Mouse (Mus musculus): ENCODE data around the gene Fbxl20. TPM values are rescaled to one million over a fixed set of nuclear protein-coding genes. Genes with fewer than 3 reads are reported as not detected.
A peak's percentile ranks its signal among the peaks of the same experiment; 100 is the strongest.

Fbxl20 gene
- polyA plus RNA-seq, 1 experiment from 2014 or later: 14.9 TPM

DNA sequence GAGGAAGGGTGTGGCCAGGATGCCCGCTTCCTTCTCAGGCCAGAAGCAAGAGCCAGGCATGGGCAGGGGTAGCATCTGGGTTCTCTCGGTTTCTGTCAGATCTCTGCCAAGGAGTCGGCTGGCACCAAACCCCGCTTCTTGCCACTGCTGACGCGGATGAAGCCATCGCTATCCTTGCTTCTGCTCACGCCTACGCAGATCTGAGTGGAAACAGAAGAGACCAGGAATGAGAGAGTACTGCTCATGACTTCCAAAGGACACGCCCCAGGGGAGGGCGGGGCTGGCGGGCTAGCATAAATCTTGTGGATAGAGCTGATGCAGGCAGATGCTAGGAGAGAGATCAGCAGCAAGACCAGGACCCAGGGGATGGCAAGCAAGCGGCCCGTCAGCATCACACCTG is 112.3 kb downstream of the Fbxl20 start:
- H3K9me3 ChIP-seq (ENCODE audit: control insufficient read depth, low read length): no peaks in the 10 kb centered on the region
- no peak overlapping the region for H3K4me2 ChIP-seq (ENCODE audit: low read length)
- peaks cover 5 to 13% of the 10 kb centered on the region in 2 experiments; a peak in 3 of 4 replicates for H3K4me1 ChIP-seq (ENCODE audit: control insufficient read depth in 2 of 2, insufficient read depth in 2 of 2, low read length in 2 of 2)
- H3K4me3 ChIP-seq (ENCODE audit: control insufficient read depth in 1 of 2, insufficient read depth in 1 of 2, low read depth in 1 of 2, low read length in 2 of 2): no peak overlapping the region
- no peak overlapping the region for H3K27ac ChIP-seq (replicated peaks in 1 of 2; ENCODE audit: control insufficient read depth in 1 of 2, insufficient read depth in 1 of 2, low read depth in 2 of 2, low read length in 2 of 2)
- no peaks in the 10 kb centered on the region for H3K36me3 ChIP-seq (ENCODE audit: control insufficient read depth, insufficient read depth, low read length)
- ATAC-seq (ENCODE audit: insufficient number of reproducible peaks, insufficient read depth, low FRiP score, low read depth): no peak
- H3K27me3 ChIP-seq (ENCODE audit: control insufficient read depth, insufficient read depth, low read length): no peaks in the 10 kb centered on the region; the same call in 1 of the 2 replicates
- H3K9ac ChIP-seq (ENCODE audit: low read length): no peak overlapping the region
- WGBS: 46% methylated on average over 14 of the region's 14 CpGs

DNA sequence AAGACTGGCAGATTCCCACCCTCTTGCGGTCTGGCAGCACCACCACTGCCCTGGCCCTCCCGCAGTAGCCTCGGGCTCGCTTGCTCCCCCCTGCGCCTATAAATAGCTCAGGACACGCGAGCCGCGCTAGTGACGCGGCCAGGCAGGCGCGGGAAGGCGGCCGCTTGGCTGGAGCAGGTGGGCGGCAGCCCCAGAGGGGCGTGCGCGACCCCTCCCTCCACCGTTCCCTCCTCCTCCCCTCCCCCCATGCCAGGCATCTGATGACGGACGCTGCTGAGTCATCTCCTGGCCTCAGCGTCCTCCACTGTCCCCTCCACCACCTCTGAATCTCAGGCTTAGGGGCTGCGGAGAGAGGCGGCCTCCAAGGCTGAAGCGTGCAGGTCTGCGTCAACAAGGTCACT is 114.2 kb downstream of the Fbxl20 start:
- peak; percentile 72 for ATAC-seq (ENCODE audit: insufficient number of reproducible peaks, insufficient read depth, low FRiP score, low read depth)
- Histone ChIP-seq H3K27ac (replicated peaks in 1 of 2; ENCODE audit: control insufficient read depth in 1 of 2, insufficient read depth in 1 of 2, low read depth in 2 of 2, low read length in 2 of 2) (no peak overlapping the region), H3K36me3 (ENCODE audit: control insufficient read depth, insufficient read depth, low read length) (peaks cover 4% of the 10 kb centered on the region), H3K4me2 (ENCODE audit: low read length) (peak overlapping the region; percentile 77), H3K4me3 (ENCODE audit: control insufficient read depth in 1 of 2, insufficient read depth in 1 of 2, low read depth in 1 of 2, low read length in 2 of 2) (peak overlapping the region; percentile 12 to 36), H3K27me3 (ENCODE audit: control insufficient read depth, insufficient read depth, low read length) (no peaks in the 10 kb centered on the region; the same call in 1 of the 2 replicates), H3K9ac (ENCODE audit: low read length) (peak overlapping the region; percentile 65), H3K9me3 (ENCODE audit: control insufficient read depth, low read length) (no peaks in the 10 kb centered on the region), H3K4me1 (ENCODE audit: control insufficient read depth in 2 of 2, insufficient read depth in 2 of 2, low read length in 2 of 2) (peaks cover 7 to 13% of the 10 kb centered on the region in 2 experiments)
- WGBS: under 1% methylated on average over 27 of the region's 27 CpGs

GRCm38 (mm10) chr11:98034840-98035239 is 115.4 kb downstream of the Fbxl20 start:
- no peak for ATAC-seq (ENCODE audit: insufficient number of reproducible peaks, insufficient read depth, low FRiP score, low read depth)
- Histone ChIP-seq H3K4me3 (ENCODE audit: control insufficient read depth in 1 of 2, insufficient read depth in 1 of 2, low read depth in 1 of 2, low read length in 2 of 2) (no peak overlapping the region), H3K4me1 (ENCODE audit: control insufficient read depth in 2 of 2, insufficient read depth in 2 of 2, low read length in 2 of 2) (peaks cover 7 to 13% of the 10 kb centered on the region in 2 experiments), H3K36me3 (ENCODE audit: control insufficient read depth, insufficient read depth, low read length) (peaks cover 16% of the 10 kb centered on the region), H3K27ac (replicated peaks in 1 of 2; ENCODE audit: control insufficient read depth in 1 of 2, insufficient read depth in 1 of 2, low read depth in 2 of 2, low read length in 2 of 2) (no peak overlapping the region), H3K9me3 (ENCODE audit: control insufficient read depth, low read length) (no peaks in the 10 kb centered on the region), H3K4me2 (ENCODE audit: low read length) (no peak overlapping the region), H3K9ac (ENCODE audit: low read length) (no peak overlapping the region), H3K27me3 (ENCODE audit: control insufficient read depth, insufficient read depth, low read length) (no peaks in the 10 kb centered on the region; the same call in 1 of the 2 replicates)
- WGBS: 54% methylated on average over 4 of the region's 4 CpGs

- Histone ChIP-seq H3K4me2 (ENCODE audit: low read length) (no peak overlapping the region), H3K9me3 (ENCODE audit: control insufficient read depth, low read length) (no peaks in the 10 kb centered on the region), H3K4me3 (ENCODE audit: control insufficient read depth in 1 of 2, insufficient read depth in 1 of 2, low read depth in 1 of 2, low read length in 2 of 2) (no peak overlapping the region), H3K27me3 (ENCODE audit: control insufficient read depth, insufficient read depth, low read length) (no peaks in the 10 kb centered on the region; the same call in 1 of the 2 replicates), H3K4me1 (ENCODE audit: control insufficient read depth in 2 of 2, insufficient read depth in 2 of 2, low read length in 2 of 2) (peaks cover 7 to 13% of the 10 kb centered on the region in 2 experiments), H3K36me3 (ENCODE audit: control insufficient read depth, insufficient read depth, low read length) (peaks cover 24% of the 10 kb centered on the region), H3K9ac (ENCODE audit: low read length) (no peak overlapping the region), H3K27ac (replicated peaks in 1 of 2; ENCODE audit: control insufficient read depth in 1 of 2, insufficient read depth in 1 of 2, low read depth in 2 of 2, low read length in 2 of 2) (no peak overlapping the region)
- ATAC-seq (ENCODE audit: insufficient number of reproducible peaks, insufficient read depth, low FRiP score, low read depth): no peak
- 79% methylated on average over 5 of the region's 5 CpGs for WGBS
Observed at GRCm38 (mm10) chr11:98034061-98034460, 116.1 kb downstream of the Fbxl20 start.

Other genes with a start within 250 kb of the Fbxl20 start
- gene Plxdc1, start 164.0 kb downstream of the Fbxl20 start, polyA plus RNA-seq (2014; fragmentation: Nextera tagmentation; extraction: Ambion mirVana): 0.43 and 0.66 TPM in 2 replicates
- 3.2 and 4.0 TPM in 2 replicates for gene Arl5c, start 154.2 kb downstream of the Fbxl20 start, polyA plus RNA-seq (2014; fragmentation: Nextera tagmentation; extraction: Ambion mirVana)
- gene Cacnb1, start 127.4 kb downstream of the Fbxl20 start, polyA plus RNA-seq (2014; fragmentation: Nextera tagmentation; extraction: Ambion mirVana): 7.1 and 7.9 TPM in 2 replicates
- 721 and 767 TPM in 2 replicates for gene Rpl19, start 123.7 kb downstream of the Fbxl20 start, polyA plus RNA-seq (2014; fragmentation: Nextera tagmentation; extraction: Ambion mirVana)
- gene Stac2, start 96.9 kb downstream of the Fbxl20 start, polyA plus RNA-seq (2014; fragmentation: Nextera tagmentation; extraction: Ambion mirVana): 0.59 and 0.78 TPM in 2 replicates
- gene Med1, start 42.9 kb upstream of the Fbxl20 start, polyA plus RNA-seq (2014; fragmentation: Nextera tagmentation; extraction: Ambion mirVana): 40.2 TPM in 2 replicates
- gene Cdk12, start 52.7 kb upstream of the Fbxl20 start, polyA plus RNA-seq (2014; fragmentation: Nextera tagmentation; extraction: Ambion mirVana): 9.8 and 9.9 TPM in 2 replicates
- not detected in 2 replicates for gene Neurod2, start 179.2 kb upstream of the Fbxl20 start, polyA plus RNA-seq (2014; fragmentation: Nextera tagmentation; extraction: Ambion mirVana)
- gene Ppp1r1b, start 198.0 kb upstream of the Fbxl20 start, polyA plus RNA-seq (2014; fragmentation: Nextera tagmentation; extraction: Ambion mirVana): 42.2 and 48.3 TPM in 2 replicates
- 33.1 and 35.4 TPM in 2 replicates for gene Stard3, start 208.0 kb upstream of the Fbxl20 start, polyA plus RNA-seq (2014; fragmentation: Nextera tagmentation; extraction: Ambion mirVana)
- 169 and 178 TPM in 2 replicates for gene Tcap, start 233.4 kb upstream of the Fbxl20 start, polyA plus RNA-seq (2014; fragmentation: Nextera tagmentation; extraction: Ambion mirVana)
- 0.70 and 0.86 TPM in 2 replicates for gene Pnmt, start 236.0 kb upstream of the Fbxl20 start, polyA plus RNA-seq (2014; fragmentation: Nextera tagmentation; extraction: Ambion mirVana)

All from heart, embryonic 14.5 days (tissue).